Mouse (Mus musculus): ENCODE data around the gene Arf1. TPM values are rescaled to one million over a fixed set of nuclear protein-coding genes. Genes with fewer than 3 reads are reported as not detected.

The Arf1 gene
- polyA plus RNA-seq, 1 experiment from 2014 or later: 739 TPM

GRCm38 (mm10) chr11:59260706-59261493 is 32.8 kb upstream of the Arf1 start:
- peak; percentile 84 for ATAC-seq (ENCODE audit: low read depth)
- H3K36me3 ChIP-seq (ENCODE audit: control insufficient read depth, insufficient read depth, low read length): no peaks in the 10 kb centered on the region
- peaks cover 7% of the 10 kb centered on the region for H3K4me1 ChIP-seq (replicated peaks; ENCODE audit: control insufficient read depth, insufficient read depth, low read length)
- no peaks in the 10 kb centered on the region for H3K9me3 ChIP-seq (ENCODE audit: control insufficient read depth, low read length)
- peaks cover 19% of the 10 kb centered on the region for H3K27me3 ChIP-seq (ENCODE audit: control insufficient read depth, insufficient read depth, low read depth, low read length)
- no peak overlapping the region for H3K4me2 ChIP-seq (ENCODE audit: low read depth, low read length)
- H3K27ac ChIP-seq (ENCODE audit: low read length): peak overlapping the region; percentile 58
- H3K4me3 ChIP-seq (ENCODE audit: low read length): no peak overlapping the region
- 53% methylated on average over 10 of the region's 10 CpGs for WGBS
- no peak overlapping the region for H3K9ac ChIP-seq (ENCODE audit: low read length)

- ATAC-seq (ENCODE audit: low read depth): no peak
- Histone ChIP-seq H3K27ac (ENCODE audit: low read length) (no peak overlapping the region), H3K36me3 (ENCODE audit: control insufficient read depth, insufficient read depth, low read length) (no peaks in the 10 kb centered on the region), H3K9me3 (ENCODE audit: control insufficient read depth, low read length) (no peaks in the 10 kb centered on the region), H3K4me2 (ENCODE audit: low read depth, low read length) (no peak overlapping the region), H3K4me3 (ENCODE audit: low read length) (no peak overlapping the region), H3K9ac (ENCODE audit: low read length) (no peak overlapping the region), H3K27me3 (ENCODE audit: control insufficient read depth, insufficient read depth, low read depth, low read length) (peaks cover 6% of the 10 kb centered on the region; the same call in 1 of the 2 replicates), H3K4me1 (replicated peaks; ENCODE audit: control insufficient read depth, insufficient read depth, low read length) (peaks cover 7% of the 10 kb centered on the region)
- WGBS: 58% methylated on average over 7 of the region's 7 CpGs
Observed at GRCm38 (mm10) chr11:59259647-59260046, 31.6 kb upstream of the Arf1 start.

GRCm38 (mm10) chr11:59248101-59248500 is 20.0 kb upstream of the Arf1 start:
- Histone ChIP-seq H3K9me3 (ENCODE audit: control insufficient read depth, low read length) (no peaks in the 10 kb centered on the region), H3K27me3 (ENCODE audit: control insufficient read depth, insufficient read depth, low read depth, low read length) (no peaks in the 10 kb centered on the region; the same call in 1 of the 2 replicates), H3K4me3 (ENCODE audit: low read length) (no peak overlapping the region), H3K9ac (ENCODE audit: low read length) (no peak overlapping the region), H3K36me3 (ENCODE audit: control insufficient read depth, insufficient read depth, low read length) (no peaks in the 10 kb centered on the region), H3K27ac (ENCODE audit: low read length) (no peak overlapping the region), H3K4me2 (ENCODE audit: low read depth, low read length) (no peak overlapping the region), H3K4me1 (replicated peaks; ENCODE audit: control insufficient read depth, insufficient read depth, low read length) (no peaks in the 10 kb centered on the region)
- 53% methylated on average over 10 of the region's 10 CpGs for WGBS
- no peak for ATAC-seq (ENCODE audit: low read depth)

GRCm38 (mm10) chr11:59243856-59244255 is 15.8 kb upstream of the Arf1 start:
- H3K4me3 ChIP-seq (ENCODE audit: low read length): no peak overlapping the region
- no peaks in the 10 kb centered on the region; the same call in 1 of the 2 replicates for H3K27me3 ChIP-seq (ENCODE audit: control insufficient read depth, insufficient read depth, low read depth, low read length)
- H3K9ac ChIP-seq (ENCODE audit: low read length): no peak overlapping the region
- H3K4me1 ChIP-seq (replicated peaks; ENCODE audit: control insufficient read depth, insufficient read depth, low read length): no peaks in the 10 kb centered on the region; the same call in 1 of the 2 replicates
- no peak for ATAC-seq (ENCODE audit: low read depth)
- H3K4me2 ChIP-seq (ENCODE audit: low read depth, low read length): no peak overlapping the region
- no peaks in the 10 kb centered on the region for H3K36me3 ChIP-seq (ENCODE audit: control insufficient read depth, insufficient read depth, low read length)
- WGBS: 19% methylated on average over 6 of the region's 6 CpGs
- no peak overlapping the region for H3K27ac ChIP-seq (ENCODE audit: low read length)
- H3K9me3 ChIP-seq (ENCODE audit: control insufficient read depth, low read length): no peaks in the 10 kb centered on the region

GRCm38 (mm10) chr11:59241841-59242240 is 13.8 kb upstream of the Arf1 start:
- no peak for ATAC-seq (ENCODE audit: low read depth)
- Histone ChIP-seq H3K27ac (ENCODE audit: low read length) (no peak overlapping the region), H3K9me3 (ENCODE audit: control insufficient read depth, low read length) (no peaks in the 10 kb centered on the region), H3K4me2 (ENCODE audit: low read depth, low read length) (no peak overlapping the region), H3K27me3 (ENCODE audit: control insufficient read depth, insufficient read depth, low read depth, low read length) (no peaks in the 10 kb centered on the region; the same call in 1 of the 2 replicates), H3K4me1 (replicated peaks; ENCODE audit: control insufficient read depth, insufficient read depth, low read length) (peaks cover 6% of the 10 kb centered on the region), H3K36me3 (ENCODE audit: control insufficient read depth, insufficient read depth, low read length) (no peaks in the 10 kb centered on the region), H3K4me3 (ENCODE audit: low read length) (no peak overlapping the region), H3K9ac (ENCODE audit: low read length) (no peak overlapping the region)
- 18% methylated on average over 3 of the region's 3 CpGs for WGBS

- Histone ChIP-seq H3K9me3 (ENCODE audit: control insufficient read depth, low read length) (no peaks in the 10 kb centered on the region), H3K27me3 (ENCODE audit: control insufficient read depth, insufficient read depth, low read depth, low read length) (no peaks in the 10 kb centered on the region; the same call in 1 of the 2 replicates), H3K4me1 (replicated peaks; ENCODE audit: control insufficient read depth, insufficient read depth, low read length) (peaks cover 6% of the 10 kb centered on the region), H3K27ac (ENCODE audit: low read length) (no peak overlapping the region), H3K36me3 (ENCODE audit: control insufficient read depth, insufficient read depth, low read length) (no peaks in the 10 kb centered on the region), H3K9ac (ENCODE audit: low read length) (no peak overlapping the region), H3K4me3 (ENCODE audit: low read length) (no peak overlapping the region), H3K4me2 (ENCODE audit: low read depth, low read length) (no peak overlapping the region)
- ATAC-seq (ENCODE audit: low read depth): no peak
- WGBS: 69% methylated on average over 4 of the region's 4 CpGs
Observed at GRCm38 (mm10) chr11:59239796-59240195, 11.7 kb upstream of the Arf1 start.

GRCm38 (mm10) chr11:59239428-59239785 is 11.3 kb upstream of the Arf1 start:
- Histone ChIP-seq H3K4me2 (ENCODE audit: low read depth, low read length) (no peak overlapping the region), H3K27me3 (ENCODE audit: control insufficient read depth, insufficient read depth, low read depth, low read length) (no peaks in the 10 kb centered on the region; the same call in 1 of the 2 replicates), H3K4me3 (ENCODE audit: low read length) (no peak overlapping the region), H3K9me3 (ENCODE audit: control insufficient read depth, low read length) (no peaks in the 10 kb centered on the region), H3K27ac (ENCODE audit: low read length) (no peak overlapping the region), H3K36me3 (ENCODE audit: control insufficient read depth, insufficient read depth, low read length) (no peaks in the 10 kb centered on the region), H3K9ac (ENCODE audit: low read length) (no peak overlapping the region), H3K4me1 (replicated peaks; ENCODE audit: control insufficient read depth, insufficient read depth, low read length) (peaks cover 6% of the 10 kb centered on the region)
- WGBS: 46% methylated on average over 4 of the region's 4 CpGs
- ATAC-seq (ENCODE audit: low read depth): no peak

- H3K9ac ChIP-seq (ENCODE audit: low read length): 0 out of 2 replicates have a peak overlapping the region, but pooled peaks have one; percentile 5
- peak overlapping the region; percentile 28 for H3K27ac ChIP-seq (ENCODE audit: low read length)
- 4% methylated on average over 14 of the region's 15 CpGs for WGBS
- no peaks in the 10 kb centered on the region for H3K9me3 ChIP-seq (ENCODE audit: control insufficient read depth, low read length)
- ATAC-seq (ENCODE audit: low read depth): peak; percentile 84
- peaks cover 6% of the 10 kb centered on the region for H3K4me1 ChIP-seq (replicated peaks; ENCODE audit: control insufficient read depth, insufficient read depth, low read length)
- H3K4me2 ChIP-seq (ENCODE audit: low read depth, low read length): no peak overlapping the region
- no peaks in the 10 kb centered on the region; the same call in 1 of the 2 replicates for H3K27me3 ChIP-seq (ENCODE audit: control insufficient read depth, insufficient read depth, low read depth, low read length)
- no peak overlapping the region for H3K4me3 ChIP-seq (ENCODE audit: low read length)
- H3K36me3 ChIP-seq (ENCODE audit: control insufficient read depth, insufficient read depth, low read length): no peaks in the 10 kb centered on the region
Observed at GRCm38 (mm10) chr11:59238525-59239427, 10.7 kb upstream of the Arf1 start.

- Histone ChIP-seq H3K4me3 (ENCODE audit: low read length) (no peak overlapping the region), H3K27ac (ENCODE audit: low read length) (no peak overlapping the region), H3K4me2 (ENCODE audit: low read depth, low read length) (no peak overlapping the region), H3K36me3 (ENCODE audit: control insufficient read depth, insufficient read depth, low read length) (no peaks in the 10 kb centered on the region), H3K9me3 (ENCODE audit: control insufficient read depth, low read length) (no peaks in the 10 kb centered on the region), H3K9ac (ENCODE audit: low read length) (no peak overlapping the region), H3K27me3 (ENCODE audit: control insufficient read depth, insufficient read depth, low read depth, low read length) (no peaks in the 10 kb centered on the region), H3K4me1 (replicated peaks; ENCODE audit: control insufficient read depth, insufficient read depth, low read length) (peaks cover 6% of the 10 kb centered on the region; the same call in 1 of the 2 replicates)
- no peak for ATAC-seq (ENCODE audit: low read depth)
- 54% methylated on average over 2 of the region's 2 CpGs for WGBS
Observed at GRCm38 (mm10) chr11:59232797-59233196, 4.7 kb upstream of the Arf1 start.

Measured in lung, embryonic 16.5 days (tissue).